Mouse (Mus musculus): Measurements from ENCODE around the gene Ccdc78. TPM values are rescaled to one million over a fixed set of nuclear protein-coding genes. Genes with fewer than 3 reads are reported as not detected.

Gene Ccdc78
- polyA plus RNA-seq, 1 experiment from 2014 or later = 0.29 TPM

DNA sequence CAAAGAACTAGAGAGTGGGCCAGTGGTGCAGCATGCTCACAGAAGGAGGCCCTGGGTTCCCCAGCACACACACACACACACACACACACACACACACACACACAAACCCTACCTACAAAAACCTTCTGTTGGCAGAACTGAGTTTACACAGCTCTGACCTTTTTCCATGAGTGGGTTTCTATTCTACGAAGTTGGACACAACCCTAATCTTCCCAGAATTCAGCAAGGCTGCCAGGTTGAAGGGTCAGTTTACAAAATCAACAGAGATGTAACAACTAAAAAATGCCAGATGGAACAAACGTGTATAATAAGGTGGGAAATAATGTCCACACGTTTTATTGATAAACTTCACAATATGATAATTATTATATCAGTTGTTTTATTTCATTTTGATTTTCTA is 28.7 kb upstream of the Ccdc78 start:
- Histone ChIP-seq H3K9me3 (replicated peaks) (no peaks in the 10 kb centered on the region), H3K9ac (no peak overlapping the region), H3K4me1 (peaks cover 18% of the 10 kb centered on the region; the same call in 1 of the 2 replicates), H3K36me3 (no peaks in the 10 kb centered on the region), H3K4me2 (no peak overlapping the region), H3K27ac (no peak overlapping the region), H3K4me3 (replicated peaks) (no peak overlapping the region), H3K27me3 (no peaks in the 10 kb centered on the region)
- 49% methylated on average over 3 of the region's 3 CpGs for WGBS
- ATAC-seq (replicated peaks; ENCODE audit: low FRiP score) = no peak

DNA sequence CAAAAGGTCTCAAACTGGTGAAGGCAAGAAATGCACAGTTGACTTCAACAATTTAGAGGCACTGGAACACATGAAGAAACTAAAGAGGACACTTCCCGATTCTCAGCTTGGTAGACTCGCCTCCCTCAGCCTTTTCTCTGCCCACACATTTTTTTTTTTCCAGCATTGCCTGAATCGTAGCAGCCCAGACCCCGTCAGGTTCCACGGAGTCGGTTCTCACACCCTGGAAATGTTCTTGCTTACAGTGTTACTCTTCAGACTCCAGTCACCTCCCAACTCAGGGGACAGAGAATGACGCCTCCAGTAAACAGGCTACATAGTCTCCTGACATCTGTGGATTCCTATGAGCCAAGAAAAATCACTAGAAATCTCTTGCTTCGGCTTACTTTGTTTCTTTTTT is 26.2 kb upstream of the Ccdc78 start:
- no peak overlapping the region for H3K27ac ChIP-seq
- no peaks in the 10 kb centered on the region for H3K27me3 ChIP-seq
- no peak overlapping the region for H3K9ac ChIP-seq
- no peak for ATAC-seq (replicated peaks; ENCODE audit: low FRiP score)
- H3K4me2 ChIP-seq = no peak overlapping the region
- 76% methylated on average over 8 of the region's 8 CpGs for WGBS
- H3K9me3 ChIP-seq (replicated peaks) = no peaks in the 10 kb centered on the region
- peaks cover 17% of the 10 kb centered on the region; the same call in 1 of the 2 replicates for H3K4me1 ChIP-seq
- H3K36me3 ChIP-seq = no peaks in the 10 kb centered on the region
- no peak overlapping the region for H3K4me3 ChIP-seq (replicated peaks)

DNA sequence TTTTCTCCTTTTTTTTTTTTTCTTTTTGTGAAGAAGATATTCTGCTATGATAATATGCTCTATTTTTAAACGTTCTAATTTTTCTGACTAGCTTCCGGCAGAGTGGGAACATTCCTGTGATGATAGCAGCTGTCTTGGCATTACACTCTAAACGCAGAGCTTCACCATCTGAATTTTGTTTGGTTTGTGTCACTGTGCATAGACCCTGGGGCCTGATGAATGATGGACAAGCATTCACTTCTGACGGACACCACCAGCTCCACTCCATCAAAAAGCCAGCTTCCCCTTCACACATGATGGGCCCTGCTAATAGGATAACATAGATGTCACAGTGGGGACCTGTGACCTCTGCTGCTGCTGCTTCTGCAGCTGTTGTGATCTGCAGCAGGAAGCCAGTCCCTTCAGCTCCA is 24.8 kb upstream of the Ccdc78 start:
- Histone ChIP-seq H3K27me3 (peaks cover 5% of the 10 kb centered on the region; the same call in 1 of the 2 replicates), H3K27ac (no peak overlapping the region), H3K4me1 (peaks cover 4% of the 10 kb centered on the region; the same call in 1 of the 2 replicates), H3K4me3 (replicated peaks) (no peak overlapping the region), H3K36me3 (no peaks in the 10 kb centered on the region), H3K9me3 (replicated peaks) (no peaks in the 10 kb centered on the region), H3K9ac (no peak overlapping the region), H3K4me2 (no peak overlapping the region)
- 67% methylated on average over 4 of the region's 4 CpGs for WGBS
- ATAC-seq (replicated peaks; ENCODE audit: low FRiP score) = no peak

DNA sequence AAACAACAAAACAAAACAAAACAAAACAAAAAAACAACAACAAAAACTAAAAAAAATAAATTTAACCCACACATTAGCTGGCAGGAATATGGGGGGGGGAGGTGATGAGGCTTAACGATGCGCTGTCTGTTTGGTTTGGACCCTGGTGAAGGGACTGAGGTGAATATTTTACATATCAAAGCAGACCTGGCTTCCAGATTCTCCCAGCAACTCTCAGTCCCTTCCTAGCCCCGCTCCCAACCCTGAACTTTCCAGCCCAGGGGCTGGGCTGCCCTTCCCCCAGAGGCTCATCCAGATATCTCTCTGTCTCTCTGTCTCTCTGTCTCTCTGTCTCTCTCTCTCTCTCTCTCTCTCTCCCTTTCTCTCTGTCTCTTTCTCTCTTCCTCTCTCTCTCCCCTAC is 23.8 kb upstream of the Ccdc78 start:
- H3K4me1 ChIP-seq = no peaks in the 10 kb centered on the region
- no peak overlapping the region for H3K4me3 ChIP-seq (replicated peaks)
- peaks cover 7% of the 10 kb centered on the region; the same call in 1 of the 2 replicates for H3K27me3 ChIP-seq
- ATAC-seq (replicated peaks; ENCODE audit: low FRiP score) = no peak
- H3K27ac ChIP-seq = no peak overlapping the region
- H3K4me2 ChIP-seq = no peak overlapping the region
- 33% methylated on average over 3 of the region's 3 CpGs for WGBS
- H3K36me3 ChIP-seq = no peaks in the 10 kb centered on the region
- H3K9me3 ChIP-seq (replicated peaks) = no peaks in the 10 kb centered on the region
- no peak overlapping the region for H3K9ac ChIP-seq

DNA sequence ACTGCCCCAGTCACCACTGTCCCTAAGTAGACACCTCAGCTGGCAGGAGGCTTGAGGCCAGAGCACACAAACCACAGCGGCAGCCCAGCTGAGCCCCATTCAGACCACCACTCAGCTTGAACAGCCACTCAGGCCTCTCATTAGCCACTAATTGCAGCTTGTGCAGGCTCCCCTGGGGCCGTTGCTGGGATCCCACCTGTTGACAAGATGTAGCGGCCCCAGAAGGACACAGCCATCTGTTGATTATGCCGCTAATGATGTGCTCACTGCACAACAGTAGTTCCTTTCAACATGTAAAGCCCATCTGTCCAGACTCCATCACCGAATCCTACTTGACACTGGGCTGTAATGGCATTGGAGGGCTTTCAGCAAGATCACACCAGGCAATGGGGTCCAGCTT is 20.5 kb upstream of the Ccdc78 start:
- H3K9ac ChIP-seq = no peak overlapping the region

DNA sequence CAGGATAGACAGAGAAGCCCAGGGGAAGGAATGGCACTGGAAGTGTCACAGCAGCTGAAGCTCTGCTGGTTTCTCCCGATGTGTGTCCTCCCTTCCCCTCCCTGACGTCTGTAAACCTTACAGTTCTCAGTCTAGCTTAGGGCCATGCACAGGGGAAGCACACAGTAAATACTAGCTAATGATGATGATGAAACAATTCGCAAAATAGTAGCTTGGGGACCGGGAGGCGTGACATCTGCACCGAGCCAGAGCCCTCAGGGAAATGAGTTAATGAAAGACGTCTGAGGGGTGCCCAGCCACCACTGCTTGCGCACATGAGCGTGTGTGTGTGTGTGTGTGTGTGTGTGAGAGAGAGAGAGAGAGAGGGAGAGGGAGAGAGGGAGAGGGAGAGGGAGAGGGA is 17.0 kb upstream of the Ccdc78 start:
- H3K27me3 ChIP-seq = peaks cover 11% of the 10 kb centered on the region; the same call in 1 of the 2 replicates
- no peak for ATAC-seq (replicated peaks; ENCODE audit: low FRiP score)
- no peak overlapping the region for H3K9ac ChIP-seq
- no peak overlapping the region for H3K4me2 ChIP-seq
- no peaks in the 10 kb centered on the region for H3K9me3 ChIP-seq (replicated peaks)
- peaks cover 4% of the 10 kb centered on the region for H3K4me1 ChIP-seq
- 62% methylated on average over 9 of the region's 9 CpGs for WGBS
- H3K36me3 ChIP-seq = no peaks in the 10 kb centered on the region
- H3K27ac ChIP-seq = no peak overlapping the region
- H3K4me3 ChIP-seq (replicated peaks) = no peak overlapping the region

More for the DNA sequence above, 20.5 kb upstream of the Ccdc78 start:
- Histone ChIP-seq H3K4me2 (no peak overlapping the region), H3K9me3 (replicated peaks) (no peaks in the 10 kb centered on the region), H3K27ac (no peak overlapping the region), H3K4me1 (no peaks in the 10 kb centered on the region), H3K36me3 (no peaks in the 10 kb centered on the region), H3K4me3 (replicated peaks) (no peak overlapping the region), H3K27me3 (peaks cover 11% of the 10 kb centered on the region; the same call in 1 of the 2 replicates)
- ATAC-seq (replicated peaks; ENCODE audit: low FRiP score) = no peak
- 55% methylated on average over 5 of the region's 5 CpGs for WGBS

DNA sequence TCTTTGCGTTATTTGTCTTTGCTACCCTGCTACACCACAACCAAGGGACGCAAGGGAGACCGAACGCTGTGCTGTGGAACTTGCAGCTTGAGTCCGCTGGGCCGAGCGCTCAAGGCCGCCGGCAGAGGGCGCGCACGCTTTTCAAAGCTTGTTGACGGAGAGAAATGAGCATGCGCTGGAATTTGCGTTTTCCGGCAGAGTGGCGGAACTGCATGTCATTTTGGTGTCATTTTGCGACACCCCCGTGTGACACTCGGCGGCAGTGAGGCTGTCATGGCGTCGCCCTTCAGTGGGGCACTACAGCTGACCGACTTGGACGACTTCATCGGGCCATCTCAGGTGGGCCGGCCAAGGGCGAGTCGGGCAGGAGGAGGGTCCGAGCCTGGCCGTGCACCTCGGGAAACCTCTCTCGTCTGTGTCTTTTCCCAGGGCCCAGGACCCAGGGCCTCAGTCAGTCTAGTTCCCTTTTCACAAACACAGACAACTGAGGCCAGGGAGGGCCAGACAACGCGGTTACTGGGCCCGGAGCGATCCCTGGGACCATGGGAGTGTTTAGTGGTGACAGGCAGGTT is 12.7 kb upstream of the Ccdc78 start, which contains the start of gene Narfl:
Gene Narfl, plus strand, starts transcription at position 228 of the 572 bp plus-strand sequence.
- Histone ChIP-seq H3K4me2 (peak within 1 kb of the TSS; percentile 80), H3K27me3 (no peaks in the 10 kb centered on the region), H3K9ac (peak within 1 kb of the TSS; percentile 81), H3K36me3 (peaks cover 16% of the 10 kb centered on the region), H3K4me1 (peaks cover 15% of the 10 kb centered on the region), H3K27ac (no peak within 1 kb of the TSS), H3K4me3 (replicated peaks) (peak within 1 kb of the TSS; percentile 87), H3K9me3 (replicated peaks) (no peaks in the 10 kb centered on the region)
- peak; percentile 85 for ATAC-seq (replicated peaks; ENCODE audit: low FRiP score)
- under 1% methylated on average over 37 of the region's 37 CpGs for WGBS

DNA sequence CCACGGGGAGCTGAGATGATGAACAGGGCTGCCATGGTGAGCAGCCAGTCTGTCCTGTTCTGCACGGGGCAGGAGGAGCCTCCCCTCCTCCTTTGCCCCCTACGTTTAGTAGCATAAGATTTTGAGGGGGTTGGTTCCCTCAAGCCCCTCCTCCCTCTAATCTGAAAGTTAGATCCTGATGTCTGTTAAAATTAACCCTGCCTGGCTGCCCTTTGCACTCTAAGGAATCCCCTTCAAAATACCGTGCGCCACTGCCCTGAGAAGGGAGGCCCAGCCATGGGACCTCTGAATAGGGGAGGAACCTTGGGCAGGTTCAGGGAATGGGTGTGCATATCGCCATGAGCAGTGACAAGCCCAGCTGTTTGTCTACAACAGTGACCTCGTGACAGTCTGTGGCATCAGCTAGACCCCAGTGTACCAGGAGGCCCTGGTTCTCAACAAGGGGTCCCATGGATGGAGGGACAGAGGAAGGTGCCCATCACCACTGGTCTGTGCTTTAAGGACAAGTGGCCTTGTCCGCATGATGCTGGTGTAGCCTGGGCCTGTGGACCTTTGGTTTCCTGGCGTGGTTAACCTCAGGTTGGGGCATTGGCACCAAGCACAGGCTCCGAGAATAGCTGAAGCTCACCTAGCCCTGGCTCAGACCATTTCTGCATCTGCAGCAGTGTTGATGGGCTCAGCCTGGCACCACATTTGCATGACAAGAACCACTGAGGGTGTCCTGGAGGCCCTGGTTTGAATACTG is 10.9 kb upstream of the Ccdc78 start:
- WGBS = 78% methylated on average over 10 of the region's 10 CpGs

DNA sequence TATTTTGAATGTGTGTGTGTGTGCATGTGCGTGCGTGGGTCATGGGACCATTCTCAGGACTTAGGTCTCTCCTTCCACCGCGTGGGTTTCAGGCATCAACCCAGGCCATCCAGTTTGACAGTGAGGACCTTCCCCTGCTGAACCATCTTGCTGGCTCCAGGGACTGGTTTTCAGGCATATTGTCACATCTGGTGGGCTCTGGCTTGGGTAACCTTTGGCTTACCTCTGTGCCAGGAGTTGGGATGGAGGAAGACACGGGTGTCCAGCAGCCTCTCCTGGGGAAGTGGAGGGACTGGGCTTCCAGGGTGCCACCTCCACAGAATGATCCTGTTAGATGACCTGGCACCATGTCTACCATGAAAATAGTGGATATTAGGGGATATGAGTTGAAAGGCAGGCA is 8.4 kb upstream of the Ccdc78 start:
- Histone ChIP-seq H3K4me3 (replicated peaks) (no peak overlapping the region), H3K4me1 (peaks cover 15% of the 10 kb centered on the region), H3K4me2 (no peak overlapping the region), H3K9me3 (replicated peaks) (no peaks in the 10 kb centered on the region), H3K27me3 (no peaks in the 10 kb centered on the region), H3K9ac (no peak overlapping the region), H3K36me3 (peaks cover 57% of the 10 kb centered on the region), H3K27ac (no peak overlapping the region)
- 96% methylated on average over 5 of the region's 5 CpGs for WGBS
- ATAC-seq (replicated peaks; ENCODE audit: low FRiP score) = no peak

More for the DNA sequence above, 10.9 kb upstream of the Ccdc78 start:
- H3K9me3 ChIP-seq (replicated peaks) = no peaks in the 10 kb centered on the region
- no peaks in the 10 kb centered on the region for H3K27me3 ChIP-seq
- H3K27ac ChIP-seq = no peak overlapping the region
- no peak for ATAC-seq (replicated peaks; ENCODE audit: low FRiP score)
- 0 out of 2 replicates have a peak overlapping the region, but pooled peaks have one; percentile 4 for H3K4me2 ChIP-seq
- H3K4me3 ChIP-seq (replicated peaks) = 0 out of 2 replicates have a peak overlapping the region, but pooled peaks have one; percentile 4
- peaks cover 15% of the 10 kb centered on the region for H3K4me1 ChIP-seq
- no peak overlapping the region for H3K9ac ChIP-seq
- peaks cover 32% of the 10 kb centered on the region for H3K36me3 ChIP-seq

DNA sequence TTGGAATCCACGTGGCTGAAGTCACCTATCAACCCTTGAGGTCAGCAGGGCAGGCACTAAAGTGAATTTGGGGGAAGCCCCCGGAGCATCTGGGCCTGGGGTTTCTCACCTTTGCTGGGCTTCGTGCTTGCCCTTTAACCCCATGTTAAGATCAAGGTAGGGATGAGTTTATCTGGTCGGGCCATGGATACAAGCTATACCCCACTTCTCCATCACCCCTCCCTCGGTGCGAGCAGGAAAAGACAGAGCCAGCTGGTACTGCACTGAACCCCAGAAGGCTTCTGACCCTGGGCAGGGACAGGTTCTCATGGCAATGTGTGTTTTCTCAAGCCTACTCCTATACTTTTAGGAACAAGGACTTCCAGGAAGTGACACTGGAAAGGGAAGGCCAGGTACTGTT is 5.0 kb upstream of the Ccdc78 start:
- no peak overlapping the region for H3K9ac ChIP-seq
- H3K27me3 ChIP-seq = no peaks in the 10 kb centered on the region
- no peak overlapping the region for H3K4me2 ChIP-seq
- no peak overlapping the region for H3K27ac ChIP-seq
- ATAC-seq (replicated peaks; ENCODE audit: low FRiP score) = no peak
- no peak overlapping the region for H3K4me3 ChIP-seq (replicated peaks)
- peaks cover 19% of the 10 kb centered on the region for H3K4me1 ChIP-seq
- peaks cover 67% of the 10 kb centered on the region for H3K36me3 ChIP-seq
- WGBS = 78% methylated on average over 6 of the region's 6 CpGs
- H3K9me3 ChIP-seq (replicated peaks) = no peaks in the 10 kb centered on the region

DNA sequence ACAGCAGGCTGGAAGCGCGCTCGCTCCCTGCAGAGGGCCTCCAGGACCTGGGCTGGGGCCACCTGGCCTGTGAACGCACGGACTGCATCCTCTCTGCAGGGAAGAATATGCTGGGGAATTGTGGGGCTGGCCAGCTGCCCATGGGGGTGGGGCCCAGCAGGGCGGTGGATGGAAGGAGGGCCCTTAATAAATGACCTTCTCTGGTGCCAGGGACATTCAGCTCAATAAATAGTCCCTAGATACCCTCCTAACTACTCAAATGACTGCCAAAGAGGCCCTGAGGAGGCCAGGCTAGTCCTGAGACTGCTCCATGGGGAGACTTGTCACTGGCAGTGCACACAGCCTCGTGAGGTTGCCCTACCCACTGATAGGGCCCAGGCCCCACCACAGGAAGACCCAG is 3.3 kb upstream of the Ccdc78 start:
- no peak overlapping the region for H3K27ac ChIP-seq
- H3K4me1 ChIP-seq = peaks cover 20% of the 10 kb centered on the region
- H3K9ac ChIP-seq = no peak overlapping the region
- WGBS = 84% methylated on average over 7 of the region's 7 CpGs
- no peak for ATAC-seq (replicated peaks; ENCODE audit: low FRiP score)
- H3K4me3 ChIP-seq (replicated peaks) = no peak overlapping the region
- H3K9me3 ChIP-seq (replicated peaks) = no peaks in the 10 kb centered on the region
- peaks cover 68% of the 10 kb centered on the region for H3K36me3 ChIP-seq
- H3K27me3 ChIP-seq = no peaks in the 10 kb centered on the region
- no peak overlapping the region for H3K4me2 ChIP-seq

DNA sequence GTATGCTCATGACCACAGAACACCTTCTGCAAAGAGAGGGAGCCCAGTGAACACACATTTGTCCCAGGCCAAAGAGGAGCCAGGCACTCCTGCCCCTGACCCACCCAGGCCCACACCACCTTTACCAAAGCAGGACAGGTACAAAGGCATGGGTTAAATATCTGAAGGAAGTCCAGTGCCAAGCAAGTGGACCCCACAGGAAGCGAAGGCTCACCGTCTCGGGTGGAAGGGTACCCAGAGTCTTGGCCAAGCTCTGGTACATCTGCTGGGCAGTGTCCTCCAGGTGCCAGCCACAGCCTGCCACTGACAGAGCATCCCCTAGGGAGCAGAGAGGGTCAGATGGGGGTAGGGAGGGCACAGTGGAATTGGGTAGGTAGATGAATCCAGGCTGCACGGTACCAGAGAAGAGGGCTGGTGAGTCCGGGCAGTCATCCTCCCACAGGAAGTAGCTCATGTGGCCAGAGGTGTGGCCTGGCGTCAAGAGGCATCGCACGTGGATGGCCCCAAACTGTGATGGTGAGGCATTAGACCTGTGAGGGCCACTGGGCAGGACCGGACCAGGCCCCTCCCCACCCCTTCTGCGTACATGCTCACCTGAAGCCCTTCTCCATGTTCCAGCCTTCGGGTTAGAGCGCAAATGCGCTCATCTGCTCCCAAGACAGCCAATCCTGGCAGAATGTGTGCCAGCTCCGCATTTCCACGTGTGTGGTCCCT is 2.4 kb upstream of the Ccdc78 start:
- Histone ChIP-seq H3K4me1 (peaks cover 20% of the 10 kb centered on the region), H3K27ac (no peak overlapping the region), H3K9ac (peak overlapping the region; percentile 69; the same call in 1 of the 2 replicates), H3K4me2 (peak overlapping the region; percentile 67), H3K36me3 (peaks cover 70% of the 10 kb centered on the region), H3K27me3 (no peaks in the 10 kb centered on the region), H3K9me3 (replicated peaks) (no peaks in the 10 kb centered on the region), H3K4me3 (replicated peaks) (peak overlapping the region; percentile 72)
- no peak for ATAC-seq (replicated peaks; ENCODE audit: low FRiP score)
- 75% methylated on average over 15 of the region's 15 CpGs for WGBS

Data from kidney, embryonic 15.5 days (tissue).